Mouse (Mus musculus) heart, postnatal 0 days (tissue): ENCODE data around the gene Map7d1.

Source experiments
- CTCF ChIP-seq: IDR thresholded peaks from 2 replicates; pipeline ENCODE4 v1.5.1; 2016; ENCODE audit warnings: antibody characterized with exemption, control low read depth, low read depth
- EP300 ChIP-seq: IDR thresholded peaks from 2 replicates; pipeline ENCODE4 v1.6.1; 2016; ENCODE audit warnings: antibody characterized with exemption, low read depth

DNA sequence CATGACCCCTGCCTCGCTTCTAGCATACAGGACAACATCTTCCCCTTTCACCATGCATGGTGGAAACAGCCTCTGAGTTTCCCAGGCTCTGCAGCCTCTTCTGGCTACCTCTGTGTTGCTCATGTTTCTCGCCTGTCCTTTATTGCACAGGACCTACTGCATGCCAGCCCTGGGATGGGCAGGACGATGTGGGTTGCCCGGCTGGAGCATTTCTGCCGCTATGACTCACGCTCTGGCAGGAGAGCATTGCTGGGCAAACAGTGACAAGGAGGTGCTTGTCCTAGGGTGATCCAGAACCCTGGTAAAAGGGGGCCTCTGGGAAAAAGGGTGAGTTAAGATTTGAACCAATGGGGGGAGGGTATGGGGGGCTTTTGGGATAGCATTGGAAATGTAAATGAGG is 38.4 kb downstream of the Map7d1 start:
- TF ChIP-seq CTCF (no peak), EP300 (no peak)
